Mouse (Mus musculus) heart, postnatal 14 days (tissue): ENCODE data around the gene Golga1. TPM values are rescaled to one million over a fixed set of nuclear protein-coding genes. Genes with fewer than 3 reads are reported as not detected.

Experiments
- DNase-seq, 2 experiments: peaks; one replicate each; pipeline ENCODE4 v3.0.0; 2021 to 2022
- intact Hi-C: fragments of 180-260 bp; cut with DNase I; formaldehyde crosslinking; loops from one replicate; pipeline ENCODE4 v1.15.1; 2025
- total RNA-seq, 2 experiments: library from RNA; stranded (reverse); gene quantifications; 2 replicates each; pipeline ENCODE4 v1.2.3; 2021

The Golga1 gene
- total RNA-seq, 2 experiments from 2014 or later, result 17.9 to 19.2 TPM

GRCm38 (mm10) chr2:39008350-39008851 is 56.9 kb downstream of the Golga1 start:
- DNase-seq, result no peak
- intact Hi-C loops, result loop anchor here (10.0 kb wide), 1 partner anchor 354 kb away; no protein-coding TSS in a partner anchor

- intact Hi-C loops, result loop anchor here (10.0 kb wide), 1 partner anchor 353 kb away; no protein-coding TSS in a partner anchor
- DNase-seq, result peak; percentile 96 to 97
These were observed 57.5 kb downstream of the Golga1 start for GRCm38 (mm10) chr2:39007865-39008264.

- intact Hi-C loops, result loop anchor here (10.0 kb wide), 1 partner anchor 351 kb away; no protein-coding TSS in a partner anchor
- no peak for DNase-seq
These were observed 59.1 kb downstream of the Golga1 start for GRCm38 (mm10) chr2:39006149-39006730.

- intact Hi-C loops, result loop anchor here (10.0 kb wide), 1 partner anchor 351 kb away; no protein-coding TSS in a partner anchor
- DNase-seq, result no peak
These were observed 59.7 kb downstream of the Golga1 start, which contains the start of gene Rpl35 for GRCm38 (mm10) chr2:39005574-39006079. Gene Rpl35 (minus strand): TSS chr2:39005624.

- DNase-seq, result peak; percentile 93
These were observed 60.4 kb downstream of the Golga1 start, which contains the start of gene Arpc5l for GRCm38 (mm10) chr2:39004880-39005435. Gene Arpc5l (plus strand): TSS chr2:39005348.

GRCm38 (mm10) chr2:39004372-39004771 is 61.0 kb downstream of the Golga1 start:
- intact Hi-C loops, result loop anchor here (10.0 kb wide), 1 partner anchor 350 kb away; no protein-coding TSS in a partner anchor

More at GRCm38 (mm10) chr2:39004880-39005435, 60.4 kb downstream of the Golga1 start, which contains the start of gene Arpc5l:
- intact Hi-C loops, result loop anchor here (10.0 kb wide), 1 partner anchor 350 kb away; no protein-coding TSS in a partner anchor

GRCm38 (mm10) chr2:39003512-39003911 is 61.8 kb downstream of the Golga1 start:
- no peak for DNase-seq
- intact Hi-C loops, result loop anchor here (10.0 kb wide), 1 partner anchor 349 kb away; no protein-coding TSS in a partner anchor

More at GRCm38 (mm10) chr2:39004372-39004771, 61.0 kb downstream of the Golga1 start:
- peak in 1 of 2 experiments; percentile 25 for DNase-seq

GRCm38 (mm10) chr2:39003106-39003505 is 62.2 kb downstream of the Golga1 start:
- no peak for DNase-seq
- intact Hi-C loops, result loop anchor here (10.0 kb wide), 1 partner anchor 348 kb away; no protein-coding TSS in a partner anchor

GRCm38 (mm10) chr2:39001866-39002265 is 63.5 kb downstream of the Golga1 start:
- no peak for DNase-seq
- intact Hi-C loops, result loop anchor here (10.0 kb wide), 1 partner anchor 347 kb away; no protein-coding TSS in a partner anchor

GRCm38 (mm10) chr2:39000587-39000919 is 64.8 kb downstream of the Golga1 start:
- intact Hi-C loops, result loop anchor here (10.0 kb wide), 1 partner anchor 346 kb away; no protein-coding TSS in a partner anchor
- no peak for DNase-seq

GRCm38 (mm10) chr2:38999910-39000586 is 65.3 kb downstream of the Golga1 start:
- intact Hi-C loops, result loop anchor here (5.0 to 10.0 kb wide), 2 partner anchors 203 to 345 kb away; no protein-coding TSS in a partner anchor

GRCm38 (mm10) chr2:38999381-38999780 is 66.0 kb downstream of the Golga1 start:
- DNase-seq, result no peak
- intact Hi-C loops, result loop anchor here (5.0 kb wide), 1 partner anchor 202 kb away; no protein-coding TSS in a partner anchor

More at GRCm38 (mm10) chr2:38999910-39000586, 65.3 kb downstream of the Golga1 start:
- no peak for DNase-seq

GRCm38 (mm10) chr2:38997386-38998374 is 67.7 kb downstream of the Golga1 start, which contains the start of gene Wdr38:
Gene Wdr38 (plus strand): TSS chr2:38997476.
- peak; percentile 87 to 92 for DNase-seq
- intact Hi-C loops, result loop anchor here (1.0 to 5.0 kb wide), 2 partner anchors 70 to 200 kb away; partner anchors contain the start of gene Nr6a1

GRCm38 (mm10) chr2:38992452-38992851 is 72.9 kb downstream of the Golga1 start:
- no peak for DNase-seq
- intact Hi-C loops, result no loop called here

GRCm38 (mm10) chr2:38992004-38992403 is 73.3 kb downstream of the Golga1 start:
- DNase-seq, result no peak
- intact Hi-C loops, result no loop called here

- DNase-seq, result no peak
- intact Hi-C loops, result no loop called here
These were observed 76.4 kb downstream of the Golga1 start for GRCm38 (mm10) chr2:38988929-38989328.

GRCm38 (mm10) chr2:38987803-38988510 is 77.4 kb downstream of the Golga1 start:
- no peak for DNase-seq
- intact Hi-C loops, result no loop called here

- intact Hi-C loops, result no loop called here
- no peak for DNase-seq
These were observed 78.0 kb downstream of the Golga1 start for GRCm38 (mm10) chr2:38987371-38987770.
